Mouse (Mus musculus) lung, adult 2 months (tissue): ENCODE results near the gene Crym. TPM values are rescaled to one million over a fixed set of nuclear protein-coding genes. Genes with fewer than 3 reads are reported as not detected.

Source experiments
- DNase-seq: peaks from one replicate; pipeline ENCODE4 v3.0.0; 2022
- H3K4me1 ChIP-seq: fragments of 200-500 bp; 2 replicates; pipeline ENCODE4 v1.6.1; 2011; ENCODE audit warnings: low read length; ENCODE audit not compliant: control insufficient read depth, insufficient read depth
- H3K4me3 ChIP-seq: fragments of 200-500 bp; replicated peaks from 2 replicates; pipeline ENCODE3; 2011; ENCODE audit warnings: low read depth, mild to moderate bottlenecking, control low read depth, low read length; ENCODE audit errors: extremely low read depth
- CTCF ChIP-seq: fragments of 200-500 bp; IDR thresholded peaks from 2 replicates; pipeline ENCODE4 v1.5.1; 2011; ENCODE audit warnings: mild to moderate bottlenecking, low read length, control low read depth; ENCODE audit not compliant: insufficient read depth
- POLR2A ChIP-seq: fragments of 200-500 bp; IDR thresholded peaks from 2 replicates; pipeline ENCODE4 v1.6.1; 2011; ENCODE audit warnings: low read depth, mild to moderate bottlenecking, control low read depth, low read length, borderline replicate concordance; ENCODE audit errors: extremely low read depth
- WGBS: fragments of 180-500 bp; shearing (Covaris S2); methylation state at CpG from one replicate; pipeline ENCODE4 v1.1.7; 2018; 5-methylcytosine and 5-hydroxymethylcytosine counted together
- polyA plus RNA-seq: library from polyadenylated mRNA; depleted of rRNA; stranded (reverse); fragments of >200 nt; gene quantifications from 2 replicates; pipeline ENCODE4 v1.2.3, GENCODE M21; 2012; rRNA removed

Gene Crym
- polyA plus RNA-seq, 1 experiment = 4.7 TPM

DNA sequence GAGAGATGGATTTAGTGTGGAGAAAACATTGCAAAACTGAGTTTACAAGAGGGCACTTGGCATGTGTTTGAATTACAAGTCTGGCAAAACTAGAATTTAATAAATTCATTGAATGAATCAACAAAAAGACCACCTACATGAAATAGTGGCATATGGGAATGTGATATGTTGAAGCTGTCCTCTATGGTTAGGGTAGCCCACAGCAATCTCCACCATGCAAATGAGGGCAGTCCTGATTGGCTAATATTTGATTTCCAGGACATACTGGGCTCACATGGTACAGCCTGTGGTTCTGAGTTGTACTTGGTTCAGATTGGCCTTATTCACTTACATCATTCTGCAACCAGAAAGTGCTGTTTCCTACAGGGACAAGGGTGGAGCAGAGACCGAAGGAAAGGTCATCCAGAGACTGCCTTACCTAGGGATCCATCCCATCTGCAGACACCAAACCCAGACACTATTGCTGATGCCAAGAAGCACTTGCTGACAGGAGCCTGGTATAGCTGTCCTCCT is 29.7 kb downstream of the Crym start:
- no peak overlapping the region for H3K4me3 ChIP-seq
- 66% methylated on average over 1 of the region's 1 CpGs for WGBS
- DNase-seq = no peak
- H3K4me1 ChIP-seq = no peaks in the 10 kb centered on the region
- TF ChIP-seq POLR2A = no peak
- TF ChIP-seq CTCF = no peak

- 72% methylated on average over 11 of the region's 11 CpGs for WGBS
- DNase-seq = no peak
Measured at GRCm38 (mm10) chr7:120163581-120164251, 38.2 kb downstream of the Crym start.

GRCm38 (mm10) chr7:120158121-120158613 is 43.7 kb downstream of the Crym start:
- DNase-seq = no peak
- no peaks in the 10 kb centered on the region for H3K4me1 ChIP-seq
- WGBS = 24% methylated on average over 4 of the region's 4 CpGs
- H3K4me3 ChIP-seq = no peak overlapping the region
- no peak for TF ChIP-seq POLR2A
- TF ChIP-seq CTCF = no peak

More at GRCm38 (mm10) chr7:120163581-120164251, 38.2 kb downstream of the Crym start:
- TF ChIP-seq POLR2A (no peak), CTCF (no peak)
- H3K4me1 ChIP-seq = no peaks in the 10 kb centered on the region
- no peak overlapping the region for H3K4me3 ChIP-seq

DNA sequence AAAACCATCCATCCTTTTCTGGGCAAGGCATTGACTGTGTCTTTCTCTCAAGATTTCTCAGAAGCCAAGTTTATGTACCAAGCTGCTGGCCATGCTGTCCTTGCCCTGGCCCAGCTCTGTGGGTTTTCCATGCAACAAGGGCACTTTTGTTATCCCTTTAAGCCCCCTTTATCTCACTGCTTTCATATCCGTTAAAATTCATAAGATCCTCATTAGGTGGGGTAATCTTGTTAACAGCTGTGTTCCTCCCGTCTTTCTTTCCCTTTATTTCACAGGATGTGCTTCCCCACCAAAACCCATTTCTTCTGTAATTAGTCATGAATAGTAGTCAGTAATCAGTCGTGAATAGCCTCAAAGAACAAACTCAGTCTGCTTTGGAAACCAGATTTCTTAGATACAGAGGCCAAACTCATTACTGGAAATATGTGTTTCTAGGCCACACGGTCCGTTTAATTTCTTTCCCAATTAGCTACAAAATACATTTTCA is 44.3 kb downstream of the Crym start:
- no peak overlapping the region for H3K4me3 ChIP-seq
- no peak for DNase-seq
- WGBS = 47% methylated on average over 5 of the region's 5 CpGs
- H3K4me1 ChIP-seq = no peaks in the 10 kb centered on the region
- no peak for TF ChIP-seq CTCF
- TF ChIP-seq POLR2A = no peak

DNA sequence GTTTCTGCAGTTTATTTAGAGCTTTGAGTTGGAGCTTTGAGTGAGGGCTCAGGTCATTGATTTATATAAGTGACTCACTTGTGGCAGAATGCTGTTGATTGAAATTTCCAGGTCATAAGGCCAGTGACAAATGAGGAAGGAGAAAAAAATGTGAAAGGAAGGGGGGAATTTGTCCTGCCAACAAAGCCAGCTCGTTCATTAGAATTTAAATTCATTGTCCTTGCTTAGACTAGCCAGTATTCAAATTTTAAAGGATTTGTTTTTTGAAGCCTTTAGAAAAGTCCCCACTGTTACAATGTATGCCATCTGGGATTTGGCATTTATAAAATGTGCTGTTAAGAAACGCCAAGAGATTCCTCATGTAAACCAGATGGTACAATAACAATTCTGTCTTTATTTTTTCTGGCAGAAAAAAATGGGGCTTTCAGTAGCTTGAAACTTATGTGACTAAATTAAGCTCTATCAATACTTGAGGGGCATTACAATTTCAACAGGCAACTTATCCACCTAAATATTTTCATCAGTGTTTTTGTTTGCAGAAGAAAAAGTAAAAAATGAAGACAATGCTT is 45.0 kb downstream of the Crym start:
- no peak for TF ChIP-seq CTCF
- TF ChIP-seq POLR2A = no peak
- Histone ChIP-seq H3K4me3 (no peak overlapping the region), H3K4me1 (no peaks in the 10 kb centered on the region)
- DNase-seq = no peak
- WGBS = 32% methylated on average over 2 of the region's 2 CpGs

GRCm38 (mm10) chr7:120150898-120151297 is 51.0 kb downstream of the Crym start:
- Histone ChIP-seq H3K4me1 (no peaks in the 10 kb centered on the region), H3K4me3 (no peak overlapping the region)
- no peak for DNase-seq
- 75% methylated on average over 2 of the region's 2 CpGs for WGBS
- TF ChIP-seq CTCF = no peak
- TF ChIP-seq POLR2A = no peak

DNA sequence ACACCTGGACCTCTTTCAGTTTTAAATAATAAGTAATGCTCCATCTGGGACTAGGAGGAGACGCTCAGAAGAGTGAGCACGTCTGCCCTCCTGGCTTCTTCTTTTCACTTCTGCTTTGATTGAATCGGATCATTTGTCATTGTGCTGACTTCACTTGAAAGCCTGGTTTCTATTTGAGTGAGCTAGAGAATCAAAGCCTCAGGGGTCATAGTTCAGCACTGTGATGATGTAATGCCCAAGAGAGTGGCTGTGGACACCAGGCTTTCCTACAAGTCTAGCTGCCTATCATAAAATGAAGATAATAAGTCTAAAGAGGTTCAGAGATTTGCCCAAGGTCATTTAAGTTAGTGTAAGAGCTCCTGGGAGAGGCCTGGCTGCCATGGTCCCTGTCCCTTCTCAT is 51.7 kb downstream of the Crym start:
- TF ChIP-seq POLR2A (no peak), CTCF (no peak)
- H3K4me1 ChIP-seq = no peaks in the 10 kb centered on the region
- WGBS = 45% methylated on average over 3 of the region's 3 CpGs
- no peak for DNase-seq
- no peak overlapping the region for H3K4me3 ChIP-seq

DNA sequence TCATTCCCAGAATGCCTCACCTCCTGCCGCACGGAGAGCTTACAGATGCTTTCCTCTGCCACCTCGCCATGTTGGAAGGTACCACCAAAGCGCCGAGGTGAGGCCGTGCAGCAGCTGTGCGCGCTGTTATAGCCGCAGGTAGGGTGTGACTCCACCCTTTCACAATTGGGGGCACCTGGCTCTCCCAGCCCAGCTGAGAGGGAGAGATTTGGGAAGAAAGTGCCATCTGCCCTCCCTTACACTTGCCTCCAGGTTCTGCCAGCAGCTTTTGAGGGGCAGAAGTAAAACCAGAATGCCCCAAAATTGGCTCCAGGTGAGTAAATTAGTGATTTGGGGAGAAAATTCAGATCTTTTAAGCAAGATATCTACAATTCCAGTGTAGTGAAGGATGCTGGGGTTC is 56.7 kb downstream of the Crym start, which contains the start of gene Zp2:
Gene Zp2 (minus strand): TSS at position 101 of the 400 bp plus-strand sequence.
- no peak for DNase-seq
- TF ChIP-seq CTCF (no peak), POLR2A (no peak)
- no peak within 1 kb of the TSS for H3K4me3 ChIP-seq
- H3K4me1 ChIP-seq = no peaks in the 10 kb centered on the region
- WGBS = 77% methylated on average over 9 of the region's 9 CpGs

DNA sequence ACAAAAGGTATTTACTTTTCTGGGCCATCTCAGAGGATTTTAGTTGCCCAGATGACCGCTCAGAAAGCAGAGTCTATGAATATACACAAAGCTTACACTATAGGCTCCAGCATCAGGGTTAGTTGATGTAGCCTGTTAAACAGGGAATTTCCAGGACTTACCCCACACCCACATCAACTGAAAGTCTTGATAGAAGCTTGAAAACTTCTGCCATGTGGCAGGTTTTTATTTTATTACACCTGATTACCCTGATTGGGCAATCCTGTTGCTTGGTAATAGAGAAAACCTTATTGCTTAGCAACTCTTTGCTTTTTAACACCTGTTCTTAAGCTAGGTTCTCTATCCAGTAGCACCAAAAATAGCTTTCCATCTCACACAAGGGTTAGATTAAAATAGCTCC is 59.2 kb downstream of the Crym start:
- TF ChIP-seq POLR2A (no peak), CTCF (no peak)
- DNase-seq = no peak
- no peak overlapping the region for H3K4me3 ChIP-seq
- H3K4me1 ChIP-seq = no peaks in the 10 kb centered on the region
- 75% methylated on average over 1 of the region's 1 CpGs for WGBS

Other genes starting within 250 kb of the Crym start
- 5.4 and 7.6 TPM in 2 replicates for gene Dnah3, start 106.8 kb downstream of the Crym start, polyA plus RNA-seq
- gene Tmem159, start 99.8 kb downstream of the Crym start, polyA plus RNA-seq = 47.3 and 57.3 TPM in 2 replicates
- 0.05 TPM in 1 of 2 replicates, not detected in the other for gene Zp2, start 56.8 kb downstream of the Crym start, polyA plus RNA-seq
- gene Anks4b, start 28.3 kb downstream of the Crym start, polyA plus RNA-seq = not detected in 2 replicates
- 0.14 TPM in 1 of 2 replicates, not detected in the other for gene Abca14, start 1.9 kb upstream of the Crym start, polyA plus RNA-seq
- gene Abca15, start 126.6 kb upstream of the Crym start, polyA plus RNA-seq = not detected in 2 replicates
- not detected in 2 replicates for gene Abca16, start 207.5 kb upstream of the Crym start, polyA plus RNA-seq